Mouse (Mus musculus): ENCODE data around the gene 2410004P03Rik.

DNA sequence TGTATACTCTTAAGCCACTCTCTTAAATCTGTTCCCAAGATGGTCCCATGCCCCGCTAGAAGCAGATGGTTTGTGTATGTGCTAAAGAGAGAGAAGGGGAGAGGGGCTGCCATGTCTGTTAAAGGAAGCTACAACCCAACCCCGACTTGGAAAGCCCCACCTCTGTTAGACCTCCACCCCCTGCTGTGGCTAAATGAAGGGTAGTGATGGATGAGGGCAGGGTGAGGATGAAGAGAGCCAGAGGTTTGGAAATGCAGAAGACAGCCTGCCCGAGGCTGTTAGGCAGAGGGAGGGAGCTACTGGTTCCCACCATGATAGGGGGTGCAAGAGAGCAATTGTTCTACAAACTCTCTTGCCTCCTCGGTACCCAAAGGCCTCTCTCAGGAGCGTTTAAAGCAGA is 31.8 kb upstream of the 2410004P03Rik start:
- no peak for TF ChIP-seq CTCF (conservative IDR thresholded peaks at IDR 0.05; ENCODE audit: insufficient read depth, insufficient read length, low read depth, low read length)
- TF ChIP-seq POLR2A (IDR thresholded peaks at IDR 0.05; ENCODE audit: low read depth, low read length), result no peak
